Mouse (Mus musculus) R1 (cell line): ENCODE results near the gene Gmppb.

Experiments used
- DNase-seq: peaks from one replicate; pipeline ENCODE4 v3.0.0-alpha.2; 2018; ENCODE audit warnings: low read depth, low spot score

Gmppb gene

GRCm38 (mm10) chr9:108049016-108049455 is at the start of gene Gmppb:
Gmppb (plus strand) TSS chr9:108049242.
- DNase-seq, result peak; percentile 99

- DNase-seq, result peak; percentile 100
Measured at GRCm38 (mm10) chr9:108001922-108002770, 46.9 kb upstream of the Gmppb start, which contains the start of gene Ip6k1. Ip6k1 (plus strand) TSS chr9:108002501.

- DNase-seq, result no peak
Measured at GRCm38 (mm10) chr9:108002778-108003530, 46.1 kb upstream of the Gmppb start.

- peak; percentile 33 for DNase-seq
Measured at GRCm38 (mm10) chr9:108003531-108003890, 45.5 kb upstream of the Gmppb start.

GRCm38 (mm10) chr9:108008041-108008440 is 41.0 kb upstream of the Gmppb start:
- peak; percentile 32 for DNase-seq

GRCm38 (mm10) chr9:108010385-108010784 is 38.7 kb upstream of the Gmppb start:
- DNase-seq, result peak; percentile 36

- DNase-seq, result peak; percentile 70
Measured at GRCm38 (mm10) chr9:108013577-108013976, 35.5 kb upstream of the Gmppb start.

GRCm38 (mm10) chr9:108017127-108017526 is 31.9 kb upstream of the Gmppb start:
- no peak for DNase-seq

- DNase-seq, result no peak
Measured at GRCm38 (mm10) chr9:108020741-108021140, 28.3 kb upstream of the Gmppb start.

GRCm38 (mm10) chr9:108023216-108023615 is 25.8 kb upstream of the Gmppb start:
- DNase-seq, result no peak

- no peak for DNase-seq
Measured at GRCm38 (mm10) chr9:108026584-108026983, 22.5 kb upstream of the Gmppb start.

GRCm38 (mm10) chr9:108027867-108028266 is 21.2 kb upstream of the Gmppb start:
- peak; percentile 62 for DNase-seq

- peak; percentile 92 for DNase-seq
Measured at GRCm38 (mm10) chr9:108032126-108032525, 16.9 kb upstream of the Gmppb start.

- DNase-seq, result peak; percentile 65
Measured at GRCm38 (mm10) chr9:108035331-108036156, 13.5 kb upstream of the Gmppb start.

GRCm38 (mm10) chr9:108044751-108045492 is 4.1 kb upstream of the Gmppb start:
- DNase-seq, result peak; percentile 74

- DNase-seq, result no peak
Measured at GRCm38 (mm10) chr9:108046582-108046981, 2.5 kb upstream of the Gmppb start.

- no peak for DNase-seq
Measured at GRCm38 (mm10) chr9:108047601-108048565, 1.2 kb upstream of the Gmppb start.

- no peak for DNase-seq
Measured at GRCm38 (mm10) chr9:108048566-108048955, 481 bp upstream of the Gmppb start.

GRCm38 (mm10) chr9:108049561-108050251 is 664 bp downstream of the Gmppb start:
- DNase-seq, result no peak
